Mouse (Mus musculus): ENCODE data around the gene Cltc.
"Not testable (repeated sequence)": the region's sequence is repeated elsewhere in the genome, so short reads cannot be mapped to it uniquely, and the experiment has no call there.

Gene Cltc

DNA sequence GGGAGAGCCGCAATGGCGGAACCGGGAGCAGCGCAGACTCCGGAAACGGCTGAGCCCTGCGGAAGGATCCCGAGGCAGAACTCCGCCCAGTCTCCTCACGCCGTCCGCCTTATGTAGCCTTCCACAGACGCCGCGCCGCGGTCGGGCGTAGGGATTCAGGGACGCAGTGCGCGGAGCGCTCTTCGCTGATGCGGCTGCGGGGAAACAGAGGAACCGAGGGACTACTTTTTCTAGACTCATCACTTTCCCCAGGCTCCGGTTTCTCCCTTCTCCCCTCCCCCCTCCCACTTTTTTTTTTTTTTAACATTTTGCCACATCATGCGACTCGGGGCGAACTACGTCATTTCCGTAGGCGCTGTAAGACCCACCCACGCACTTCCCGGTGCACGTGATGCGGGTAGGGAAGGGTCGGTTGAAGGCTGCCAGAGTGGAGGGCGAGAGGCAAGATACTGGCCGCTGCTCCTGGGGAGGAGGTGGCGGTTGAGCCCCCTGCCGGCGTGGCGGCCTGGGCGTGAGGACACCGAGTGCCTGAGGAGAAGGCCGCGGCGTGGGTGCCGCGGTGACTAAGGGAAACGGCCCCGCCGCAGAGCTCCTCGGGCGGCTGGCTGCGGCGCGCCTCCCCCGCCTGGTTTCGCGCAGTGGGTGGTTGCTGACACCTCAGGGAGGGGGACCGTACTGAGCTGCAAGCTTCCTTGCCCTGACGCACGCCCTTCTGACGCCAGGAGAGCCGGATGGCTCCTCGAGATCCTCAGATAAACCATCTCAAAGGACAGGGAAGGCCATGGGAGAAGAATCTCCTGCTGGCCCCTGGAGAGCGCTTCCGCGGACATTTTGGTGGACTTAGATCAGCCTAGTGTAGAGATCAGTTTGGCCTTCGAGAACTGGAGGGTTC, at the start of gene Cltc:
Gene Cltc (minus strand): TSS at position 86 of the 892 bp plus-strand sequence.
- peak; percentile 98 for DNase-seq

DNA sequence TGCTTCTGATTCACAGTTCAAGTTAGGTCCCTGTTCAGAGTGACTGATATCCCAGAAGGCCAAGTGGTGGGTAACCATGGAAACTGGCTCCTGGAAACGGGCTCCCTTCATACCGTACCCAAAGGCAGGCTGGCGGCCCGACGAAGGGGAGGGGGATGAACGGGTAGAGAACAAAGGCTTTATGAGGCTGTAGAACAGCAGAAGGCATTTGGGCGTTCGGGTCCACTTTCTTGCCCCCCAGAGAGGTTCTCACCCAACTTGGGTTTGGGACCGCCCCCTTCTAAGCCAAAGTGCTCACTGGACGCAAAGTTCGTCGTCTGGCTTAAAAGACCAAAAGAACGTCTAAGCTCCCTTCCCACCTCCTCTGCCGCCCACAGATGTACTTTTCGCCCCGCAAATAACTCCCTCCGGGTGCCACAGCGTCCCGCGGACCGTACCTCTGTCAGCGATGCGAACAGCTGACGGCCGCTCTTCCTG, 49.7 kb upstream of the Cltc start:
- peak; percentile 59 for DNase-seq

DNA sequence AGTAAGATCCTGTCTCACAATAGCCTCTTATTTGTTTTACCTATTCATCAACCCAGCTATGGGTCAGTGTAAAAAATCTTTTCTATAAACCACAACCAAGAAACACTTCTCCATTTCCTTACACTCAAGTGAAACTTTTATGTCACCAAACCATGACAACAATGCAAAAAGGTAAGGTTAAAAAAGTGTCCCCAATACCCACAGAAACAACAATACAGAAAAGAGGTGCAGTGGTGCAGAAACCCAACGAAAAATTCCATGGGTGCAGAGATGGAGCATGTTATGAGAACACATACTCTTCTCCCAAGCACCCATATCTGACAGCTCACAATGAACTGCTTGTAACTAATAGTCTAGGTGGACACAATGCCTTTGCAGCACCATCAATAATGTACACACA, 36.8 kb upstream of the Cltc start:
- DNase-seq, result no peak

DNA sequence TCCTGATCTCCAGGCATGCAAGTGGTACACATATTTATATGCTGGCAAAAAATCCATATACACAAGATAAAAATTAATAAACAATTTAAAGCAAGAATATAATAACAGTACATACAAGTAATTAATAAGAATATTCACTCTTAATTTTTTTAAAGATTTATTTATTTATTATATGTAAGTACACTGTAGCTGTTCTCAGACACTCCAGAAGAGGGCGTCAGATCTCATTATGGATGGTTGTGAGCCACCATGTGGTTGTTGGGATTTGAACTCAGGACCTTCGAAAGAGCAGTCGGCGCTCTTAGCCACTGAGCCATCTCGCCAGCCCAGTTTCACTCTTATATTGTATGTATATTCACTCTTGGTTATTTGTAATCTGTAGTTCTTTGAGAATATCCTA, 30.1 kb upstream of the Cltc start:
- not testable (repeated sequence) for DNase-seq

DNA sequence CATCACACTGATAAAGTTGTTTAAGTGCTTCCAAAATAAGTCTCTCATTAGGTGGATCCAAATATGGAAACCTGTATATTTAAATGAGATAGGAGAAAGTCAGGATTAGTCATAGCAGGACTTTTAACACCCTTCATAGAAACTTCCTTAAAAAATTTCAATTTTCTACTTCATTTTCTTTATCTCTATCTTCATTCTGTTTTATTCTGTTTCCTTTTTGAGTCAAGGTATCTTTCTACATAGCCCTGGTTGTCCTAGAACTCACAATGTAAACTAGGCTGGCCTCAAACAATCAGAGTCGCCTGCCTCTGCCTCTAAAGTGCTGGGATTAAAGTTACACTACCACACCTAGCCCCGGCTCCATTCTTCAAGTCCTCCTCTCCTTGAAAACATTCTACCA, 28.4 kb upstream of the Cltc start:
- DNase-seq, result no peak

DNA sequence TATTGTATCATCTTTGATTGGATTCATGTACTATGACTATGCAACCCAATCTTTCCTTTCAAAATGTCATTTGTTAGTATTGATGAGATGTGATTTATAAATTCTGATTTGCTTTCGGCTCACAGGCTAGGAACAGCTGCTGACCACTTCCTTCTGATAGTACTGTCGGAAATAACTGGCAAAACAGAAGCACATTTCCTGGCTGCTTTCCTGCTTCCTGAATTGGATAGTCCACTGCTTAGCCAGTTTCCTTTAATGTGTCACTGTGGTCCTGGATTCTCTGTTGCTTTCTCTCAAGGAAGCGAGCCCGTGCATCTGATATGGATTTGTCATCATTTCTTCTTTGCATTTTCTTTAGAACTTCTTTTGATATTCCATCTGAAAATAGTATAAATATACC, 12.5 kb upstream of the Cltc start:
- DNase-seq, result no peak

DNA sequence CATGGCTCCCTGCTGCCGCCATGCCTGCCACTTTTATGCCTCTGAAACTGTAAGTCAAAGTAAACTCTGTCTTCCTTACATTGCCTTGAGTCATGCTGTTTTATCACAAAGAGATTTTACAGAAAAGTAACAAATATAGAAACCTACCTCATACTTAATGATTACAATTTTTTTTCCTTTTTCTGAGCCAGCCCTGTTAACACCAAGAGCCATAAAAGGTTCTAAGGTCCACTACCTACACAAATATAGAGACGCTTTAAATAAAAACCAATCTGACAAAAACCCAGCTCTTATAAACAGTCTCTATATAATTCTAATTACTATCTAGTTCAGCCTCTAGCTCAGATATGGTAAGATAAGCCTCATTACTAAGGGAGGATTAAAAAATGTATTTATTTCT, 7.1 kb upstream of the Cltc start:
- no peak for DNase-seq

DNA sequence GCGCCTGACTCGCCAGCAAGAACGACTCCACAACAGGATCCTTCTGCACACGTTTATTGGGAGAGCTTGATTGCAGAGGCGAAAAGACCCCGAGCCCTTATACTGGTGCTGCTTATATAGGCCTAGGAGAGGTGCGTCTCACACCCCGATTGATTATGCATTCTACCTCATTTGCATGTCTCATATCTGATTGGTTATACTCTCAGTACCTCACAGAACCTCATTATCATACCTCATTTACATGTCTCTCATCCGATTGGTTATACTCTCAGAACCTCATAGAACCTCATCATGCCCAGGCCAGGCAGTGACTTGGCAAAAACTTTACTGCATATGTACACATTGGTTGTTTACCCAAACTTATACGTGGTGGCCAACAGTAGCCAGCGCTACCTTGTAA, 5.8 kb upstream of the Cltc start:
- DNase-seq, result not testable (repeated sequence)

DNA sequence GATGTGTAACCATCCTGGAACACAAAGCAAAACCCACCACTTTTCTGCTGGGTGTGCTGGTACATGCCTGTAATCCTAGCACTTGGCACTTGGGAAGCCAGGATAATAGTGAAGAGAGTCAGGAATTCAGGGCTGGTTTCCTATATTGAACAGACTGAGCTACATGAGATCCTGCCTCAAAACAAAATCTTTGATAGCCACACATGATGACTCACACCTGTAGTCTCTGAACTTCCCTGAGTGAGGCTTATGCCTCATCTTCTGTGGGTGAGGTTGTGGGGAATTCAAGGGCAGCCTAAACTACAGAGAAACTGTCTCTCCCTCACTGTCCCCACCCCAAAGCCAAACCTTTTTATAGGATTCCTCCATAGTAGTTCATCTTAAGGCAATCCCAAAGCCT, 3.0 kb upstream of the Cltc start:
- no peak for DNase-seq

DNA sequence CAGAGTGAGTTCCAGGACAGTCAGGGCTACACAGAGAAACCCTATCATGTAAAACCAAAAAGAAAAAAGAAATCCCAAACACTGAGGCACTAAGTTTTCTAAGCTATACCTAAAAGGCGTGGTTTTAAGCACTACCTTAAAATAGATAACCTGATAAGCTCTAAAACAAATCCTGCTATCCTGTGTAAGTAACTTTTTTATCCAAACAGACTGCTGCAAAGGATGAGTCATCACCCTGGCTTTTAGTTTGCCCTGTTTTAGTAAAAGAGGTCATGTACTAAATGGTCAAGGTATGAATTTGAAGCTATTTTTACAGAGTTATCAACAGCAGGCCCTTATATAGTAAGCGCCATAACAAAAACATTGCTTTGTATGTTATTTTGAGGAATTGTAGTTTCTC, 2.5 kb upstream of the Cltc start:
- no peak for DNase-seq

DNA sequence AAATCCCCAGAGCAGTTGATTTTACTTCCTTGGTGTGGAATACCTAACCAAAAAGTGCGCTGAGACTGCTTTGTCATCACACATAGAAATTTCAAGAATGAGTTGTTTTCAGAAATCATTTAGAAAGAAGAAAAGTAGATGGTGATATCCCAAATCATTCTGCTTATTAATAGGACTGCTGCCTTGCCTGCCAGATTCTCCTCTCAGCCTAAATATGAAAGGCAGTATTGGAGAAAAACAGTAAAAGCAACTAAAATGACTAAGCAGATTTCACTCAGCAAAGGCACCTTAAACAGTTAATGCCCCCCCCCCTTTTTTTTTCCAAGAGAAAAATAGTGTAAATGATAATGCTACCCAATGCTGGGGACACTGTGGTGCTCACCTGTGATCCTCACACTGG, 1.9 kb upstream of the Cltc start:
- DNase-seq, result no peak

DNA sequence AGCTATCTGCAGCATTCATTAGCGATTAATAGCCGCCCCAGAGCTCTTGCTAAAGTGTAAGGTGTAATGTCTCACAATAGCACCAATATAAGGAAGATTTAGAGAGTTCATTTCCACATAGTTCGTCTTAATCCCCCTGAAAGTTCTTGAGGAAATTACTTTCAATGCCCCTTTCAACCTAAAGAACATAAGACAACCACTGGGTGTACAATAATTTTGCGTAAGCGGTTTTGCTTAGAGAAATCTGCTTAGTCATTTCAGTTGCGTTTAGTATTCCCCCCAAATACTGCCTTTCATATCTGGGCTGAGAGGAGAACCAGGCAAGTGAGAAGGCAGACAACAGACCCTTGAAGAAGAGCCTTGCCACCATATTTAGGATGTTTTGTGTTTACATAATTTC, 1.2 kb upstream of the Cltc start:
- DNase-seq, result no peak

DNA sequence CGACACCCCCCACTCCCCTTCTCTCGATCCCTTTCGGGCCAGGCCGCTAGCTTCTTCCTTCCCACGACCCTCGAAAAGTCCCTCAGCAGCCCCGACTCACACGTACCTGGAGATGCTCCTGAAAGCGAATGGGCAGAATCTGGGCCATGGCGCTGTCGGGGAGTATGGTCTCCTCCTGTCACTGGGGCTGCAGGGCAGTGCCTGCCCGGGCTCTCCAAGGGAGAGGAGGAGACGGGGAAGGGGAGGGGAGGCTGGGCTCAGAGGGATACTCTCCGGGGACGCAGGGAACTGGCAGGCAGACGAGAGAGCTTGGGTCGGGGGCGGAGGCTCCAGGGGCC, 254 bp downstream of the Cltc start:
- DNase-seq, result no peak

DNA sequence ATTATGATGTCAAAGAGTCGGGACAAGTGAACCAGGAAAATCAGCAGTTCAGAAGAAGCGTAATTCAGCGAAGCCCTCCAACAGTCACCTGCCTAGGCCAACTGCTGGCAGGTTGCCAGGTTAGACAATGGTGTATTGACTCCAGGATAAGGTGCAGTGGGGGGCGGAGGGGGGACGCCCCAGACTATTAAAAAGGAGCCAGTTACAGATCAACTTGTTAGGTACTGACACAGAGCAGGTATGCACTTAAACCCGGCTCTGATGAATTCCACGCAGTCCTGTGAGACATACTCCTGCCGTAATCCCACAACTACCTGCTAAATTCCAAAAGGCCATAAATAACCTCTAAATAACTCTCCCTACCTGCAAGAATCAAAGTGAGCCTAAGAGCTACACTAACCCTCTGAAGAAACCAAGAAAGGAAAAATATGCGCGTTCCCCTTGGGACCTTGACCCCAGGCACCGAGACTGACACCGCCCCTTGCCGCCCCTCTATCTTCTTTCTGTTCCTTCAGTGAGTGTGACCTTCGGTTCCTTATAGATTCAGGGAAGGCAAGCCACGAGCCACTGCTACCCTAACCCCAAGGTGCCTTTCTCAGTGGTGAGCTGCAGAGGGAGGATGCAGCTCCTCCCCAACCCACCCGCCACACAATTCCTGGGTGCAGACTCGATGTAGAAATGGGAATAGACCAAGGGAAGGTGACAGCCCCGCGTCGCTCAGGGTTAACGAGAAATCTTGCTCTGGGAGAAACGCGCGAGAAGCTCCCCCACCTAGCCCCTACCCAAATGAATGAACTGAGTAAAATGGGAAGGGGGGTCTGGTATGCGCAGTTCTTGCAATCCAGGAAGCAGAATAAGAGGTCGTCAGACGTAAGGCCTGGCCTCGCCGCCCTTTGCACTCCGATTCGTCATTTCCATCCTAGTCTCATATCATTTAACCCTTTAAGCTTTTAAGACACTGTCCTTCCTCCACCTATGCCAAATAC, 916 bp downstream of the Cltc start:
- DNase-seq, result peak; percentile 70

DNA sequence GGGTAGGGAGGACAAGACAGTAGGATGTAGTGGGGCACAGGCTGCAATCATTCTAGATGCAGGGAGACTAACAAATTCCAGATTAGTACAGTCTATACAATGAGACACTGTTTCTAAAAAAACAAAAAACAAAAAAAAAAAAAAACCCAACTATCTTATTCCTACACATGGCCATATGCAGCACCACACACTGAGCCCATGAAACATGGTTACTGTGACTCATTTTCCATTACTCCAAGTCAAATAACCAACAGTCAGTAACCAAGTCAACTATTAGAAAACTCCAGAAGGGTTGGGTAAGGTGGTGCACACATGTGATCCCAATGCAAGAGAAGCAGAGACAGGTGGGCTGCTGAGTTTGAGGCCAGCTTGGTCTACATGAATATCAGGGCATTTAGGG, 5.0 kb downstream of the Cltc start:
- DNase-seq, result no peak

DNA sequence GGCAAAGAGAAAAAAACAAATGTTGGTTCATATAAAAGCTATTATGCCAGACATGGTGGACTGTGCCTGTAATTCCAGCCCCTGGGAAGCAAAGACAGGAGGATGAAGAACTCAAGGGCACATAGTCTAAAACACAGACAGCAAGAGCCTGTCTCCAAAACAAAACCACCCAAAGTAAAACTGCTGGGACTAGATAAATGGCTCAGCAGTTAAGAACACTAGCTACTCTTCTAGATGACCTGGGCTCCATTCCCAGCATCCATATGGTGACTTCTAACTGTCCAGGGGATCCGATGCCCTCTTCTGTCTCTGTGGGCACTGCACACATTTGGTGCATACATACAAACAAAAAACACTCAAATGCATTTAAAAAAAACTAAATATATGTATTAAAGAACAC, 6.4 kb downstream of the Cltc start:
- DNase-seq, result no peak

DNA sequence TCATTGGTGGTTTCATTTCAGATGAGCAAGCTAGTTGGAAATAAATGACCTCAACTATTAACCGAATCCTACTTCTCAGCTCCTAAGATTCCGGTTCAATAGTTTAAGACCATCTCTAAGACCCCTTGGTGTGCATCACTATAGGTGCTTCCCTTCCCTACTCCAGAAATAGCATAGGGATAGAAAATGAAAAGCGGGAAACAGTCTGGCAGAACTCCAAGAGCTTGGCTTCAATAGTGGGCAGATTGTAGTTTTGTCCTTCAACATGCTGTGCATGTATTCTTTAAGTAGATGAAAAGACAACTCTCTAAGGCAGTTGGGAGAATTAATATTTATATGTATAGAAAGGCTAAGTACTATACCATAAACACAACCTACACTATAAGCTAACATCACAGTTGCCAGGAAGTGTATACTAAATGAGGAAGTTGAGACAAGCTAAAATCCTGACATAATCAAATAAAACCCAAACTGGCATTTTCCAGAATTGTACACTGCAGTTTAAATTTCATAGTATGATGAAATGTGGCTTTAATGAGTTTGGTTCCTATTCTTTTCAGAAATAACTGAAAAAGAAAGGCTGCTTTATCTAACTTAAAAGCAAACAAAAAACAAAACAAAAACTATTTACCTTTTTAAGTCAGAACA, 7.5 kb downstream of the Cltc start:
- DNase-seq, result peak; percentile 44

DNA sequence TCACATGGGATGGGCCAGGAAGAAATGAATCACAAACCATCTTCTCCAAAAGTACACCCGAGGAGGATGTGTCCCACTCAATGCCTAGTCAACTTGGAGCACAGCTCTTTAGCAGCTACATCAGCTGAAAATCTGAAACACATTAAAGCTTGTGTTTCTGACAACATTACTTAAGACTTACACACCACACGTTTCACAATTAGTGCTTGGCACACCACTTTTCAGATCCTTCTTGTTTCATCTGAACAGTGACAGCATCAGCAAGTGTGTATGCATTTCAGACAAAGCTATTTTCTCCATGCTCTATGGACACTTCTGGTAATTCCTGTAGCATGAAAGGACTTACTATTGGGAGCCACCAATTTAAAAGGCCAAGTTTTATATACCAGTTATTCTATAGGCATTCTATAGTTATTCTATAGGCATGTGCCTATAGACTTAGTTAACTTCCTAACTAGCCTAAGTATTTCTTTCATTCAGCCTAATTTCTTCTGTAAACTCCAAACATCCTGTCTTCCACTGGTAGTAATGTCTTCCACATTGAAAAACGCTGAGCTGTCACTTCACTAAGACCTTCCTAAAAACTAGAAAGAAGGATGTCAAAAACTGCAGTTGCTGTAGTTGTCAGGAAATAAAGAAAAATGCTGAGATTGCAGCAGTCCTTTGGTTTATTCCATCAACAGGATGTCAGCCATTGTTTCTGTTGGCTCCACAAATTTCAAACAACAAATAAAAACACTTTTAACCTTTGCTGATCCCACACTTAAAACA, 11.5 kb downstream of the Cltc start:
- no peak for DNase-seq

DNA sequence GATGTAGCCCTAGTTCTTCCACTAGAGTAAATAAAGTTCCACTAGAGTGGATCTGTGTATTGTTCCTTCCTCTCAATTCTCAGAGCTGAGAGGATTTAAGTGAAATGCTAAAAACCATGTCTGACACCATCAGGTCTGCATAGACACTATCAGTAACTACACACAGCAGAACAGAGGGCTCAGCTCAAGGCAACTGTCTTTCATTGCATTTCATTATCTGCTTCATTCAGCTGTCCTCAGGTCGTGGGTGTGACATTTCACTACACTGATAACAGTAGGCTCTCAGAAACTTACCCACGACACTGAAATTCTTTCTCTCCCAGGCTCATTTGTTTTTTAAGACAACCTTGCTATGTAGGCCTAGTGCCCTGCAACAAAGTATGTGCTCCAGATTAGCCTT, 14.8 kb downstream of the Cltc start:
- DNase-seq, result no peak

DNA sequence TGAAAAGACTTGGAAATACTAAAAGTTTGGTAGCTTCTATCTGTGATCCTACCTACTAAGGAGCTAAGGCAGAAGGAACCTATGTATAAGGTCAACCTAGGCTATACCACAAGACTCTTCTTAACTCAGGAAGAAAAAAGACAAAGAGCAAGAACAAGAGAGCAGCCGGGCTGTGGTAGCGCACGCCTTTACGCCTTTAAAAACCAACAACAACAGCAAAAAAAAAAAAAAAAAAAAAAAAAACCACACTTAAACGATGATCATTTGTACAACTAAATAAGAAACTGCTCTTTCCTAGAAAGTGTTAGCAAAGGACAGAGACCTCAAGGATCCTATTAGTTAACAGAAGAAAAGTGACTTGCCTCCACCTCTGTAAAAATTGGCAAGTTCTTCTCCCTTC, 15.9 kb downstream of the Cltc start:
- DNase-seq, result no peak

DNA sequence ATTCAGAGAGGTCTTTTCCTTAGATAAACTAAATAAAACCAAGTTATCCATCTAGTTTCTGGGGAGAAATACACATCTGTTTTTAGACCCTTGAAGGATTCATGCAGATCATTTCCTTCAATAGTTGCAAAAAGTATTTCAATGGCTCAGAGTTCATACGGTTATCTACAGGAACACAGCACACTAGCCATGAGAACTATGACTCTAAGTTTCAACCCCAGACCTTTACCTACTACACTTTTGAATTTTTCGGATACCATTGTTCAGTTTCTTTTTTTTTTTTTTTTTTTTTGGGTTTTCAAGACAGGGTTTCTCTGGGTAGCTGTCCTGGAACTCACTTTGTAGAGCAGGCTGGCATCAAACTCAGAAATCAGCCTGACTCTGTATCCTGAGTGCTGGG, 17.9 kb downstream of the Cltc start:
- DNase-seq, result no peak

DNA sequence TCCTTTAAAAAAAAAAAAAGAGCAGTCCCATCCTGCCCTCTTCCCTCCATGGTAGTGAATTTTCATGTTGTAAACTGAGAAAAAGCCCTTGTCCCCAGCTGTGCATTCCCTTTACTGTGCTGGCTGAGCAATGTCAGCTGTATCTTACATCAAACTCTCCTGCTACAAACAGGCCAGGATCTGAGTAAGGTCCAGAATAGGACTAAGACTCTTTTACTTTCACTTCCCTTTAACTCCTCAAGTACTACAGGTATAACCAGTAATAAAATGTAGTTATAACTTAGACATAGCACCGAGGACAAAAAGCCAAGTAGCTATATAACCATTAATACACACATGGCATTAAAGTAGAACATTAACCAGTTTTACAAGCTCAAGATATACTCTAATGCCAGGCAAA, 18.4 kb downstream of the Cltc start:
- DNase-seq, result no peak

DNA sequence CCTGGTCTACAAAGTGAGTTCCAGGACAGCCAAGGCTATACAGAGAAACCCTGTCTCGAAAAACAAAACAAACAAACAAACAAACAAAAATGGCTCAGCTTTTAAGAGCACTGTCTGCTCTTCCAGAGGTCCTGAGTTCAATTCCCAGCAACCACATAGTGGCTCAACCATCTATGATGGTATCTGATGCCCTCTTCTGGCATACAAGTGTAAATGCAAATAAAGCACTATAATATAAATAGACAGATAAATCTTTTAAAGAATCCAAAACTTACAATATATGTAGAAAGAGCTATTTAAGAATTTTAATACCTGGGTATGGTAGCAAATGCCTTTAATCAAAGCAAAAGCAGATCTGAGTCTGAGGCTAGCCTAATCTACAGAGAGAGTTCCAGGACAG, 19.1 kb downstream of the Cltc start:
- DNase-seq, result not testable (repeated sequence)

All from cerebellum, adult 9-11 months (tissue).